Mouse (Mus musculus): Measurements from ENCODE around the gene Atm.

Gene Atm

DNA sequence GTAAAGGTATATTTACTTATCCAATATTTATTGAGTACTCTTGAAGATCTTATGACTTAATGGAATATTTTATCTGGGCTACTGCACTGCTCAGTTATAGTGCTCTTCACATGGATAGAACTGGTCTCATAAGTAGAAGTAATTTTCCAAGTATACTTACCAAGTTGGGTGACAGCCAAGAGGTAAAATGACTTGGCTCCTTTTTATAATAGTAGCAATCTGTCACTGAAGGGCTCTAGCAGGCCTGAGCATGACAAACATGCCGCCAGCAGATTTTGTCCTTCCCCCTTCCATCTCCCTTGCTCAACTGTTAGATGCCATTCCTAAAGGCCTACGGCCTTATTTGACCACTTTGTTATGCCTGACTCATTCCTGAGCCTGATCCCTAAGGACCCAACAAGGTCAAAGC, 127.6 kb downstream of the Atm start:
- DNase-seq (ENCODE audit: low read depth, low spot score) = peak; percentile 65

GRCm38 (mm10) chr9:53408548-53408947, 128.0 kb downstream of the Atm start:
- DNase-seq (ENCODE audit: low read depth, low spot score) = no peak

GRCm38 (mm10) chr9:53404753-53405722, 131.5 kb downstream of the Atm start:
- no peak for DNase-seq (ENCODE audit: low read depth, low spot score)

GRCm38 (mm10) chr9:53404050-53404752, 132.3 kb downstream of the Atm start:
- peak; percentile 61 for DNase-seq (ENCODE audit: low read depth, low spot score)

GRCm38 (mm10) chr9:53402991-53403390, 133.5 kb downstream of the Atm start:
- no peak for DNase-seq (ENCODE audit: low read depth, low spot score)

- no peak for DNase-seq (ENCODE audit: low read depth, low spot score)
Measured at GRCm38 (mm10) chr9:53402291-53402711, 134.2 kb downstream of the Atm start, which contains the start of gene 4930550C14Rik. Gene 4930550C14Rik (plus strand): TSS chr9:53402325.

DNA sequence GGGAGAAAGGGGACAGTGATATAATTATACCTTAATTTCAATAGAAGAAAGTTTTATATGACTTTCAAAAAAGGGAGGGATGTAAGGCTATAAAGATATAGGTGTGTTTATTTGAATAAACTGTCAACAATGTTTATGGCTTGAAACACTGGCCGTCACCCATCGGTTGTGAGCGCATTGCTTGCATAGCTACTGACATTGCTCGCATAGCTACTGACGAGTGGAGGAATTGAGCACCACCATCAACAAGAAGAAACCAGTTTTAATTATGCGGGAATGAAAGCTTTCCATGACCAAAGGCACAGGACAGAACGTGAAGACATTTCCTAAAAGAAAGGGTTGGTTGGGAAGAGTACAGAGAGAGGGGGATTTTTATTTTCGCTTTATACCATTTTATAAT, 135.4 kb downstream of the Atm start:
- DNase-seq (ENCODE audit: low read depth, low spot score) = no peak

DNA sequence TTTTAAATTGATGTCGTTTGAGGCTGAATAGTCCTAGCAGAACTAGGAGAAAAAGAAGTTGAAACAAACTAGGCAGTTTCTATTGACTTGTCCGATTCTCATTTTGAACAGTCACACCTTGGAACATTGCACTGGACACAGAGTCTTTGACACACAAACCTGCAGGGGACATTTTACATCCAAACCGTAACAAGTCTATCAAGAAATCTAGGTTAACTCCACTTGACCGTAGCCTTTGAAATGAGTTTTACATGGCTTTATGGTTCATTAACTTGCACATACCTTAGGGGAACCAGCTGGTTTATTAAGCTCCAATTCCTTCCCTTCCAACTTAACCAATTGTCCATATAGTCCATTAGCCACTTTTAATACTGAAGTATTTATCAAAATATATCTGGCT, 135.8 kb downstream of the Atm start:
- DNase-seq (ENCODE audit: low read depth, low spot score) = no peak

DNA sequence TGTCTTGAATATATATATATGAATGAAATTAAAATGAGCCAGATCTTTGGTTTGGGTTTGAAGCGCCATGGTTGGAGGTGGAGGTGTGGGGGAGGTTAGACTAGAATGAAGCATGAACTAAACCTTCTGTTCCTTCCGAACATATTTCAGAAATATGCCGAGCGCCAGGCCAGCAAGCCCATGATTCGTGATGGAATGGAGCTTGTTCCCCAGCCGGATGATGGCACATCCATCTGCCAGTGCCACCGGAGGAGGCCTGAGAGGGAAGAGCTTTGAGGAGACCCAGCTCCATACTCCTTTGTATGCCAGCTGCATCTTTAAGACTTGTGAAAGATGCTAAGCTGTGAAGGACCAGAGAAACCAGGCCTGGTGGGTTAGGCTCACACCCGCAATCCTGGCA, 137.0 kb downstream of the Atm start:
- DNase-seq (ENCODE audit: low read depth, low spot score) = no peak

DNA sequence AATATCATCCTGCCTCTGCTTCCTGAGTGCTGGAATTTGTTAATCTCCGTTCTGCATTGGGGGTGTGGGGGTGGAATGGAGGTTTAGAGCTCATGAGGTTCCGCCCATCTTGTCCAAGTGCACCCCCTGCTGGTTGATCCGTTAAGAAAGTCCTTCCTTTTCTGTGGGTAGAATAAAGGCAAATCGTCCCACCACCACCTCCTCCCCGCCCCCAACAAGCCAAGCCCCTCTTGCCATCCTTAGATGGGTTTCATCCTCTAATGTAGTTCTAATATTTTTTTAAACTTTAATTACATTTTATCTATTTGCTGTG, 138.2 kb downstream of the Atm start:
- DNase-seq (ENCODE audit: low read depth, low spot score) = peak; percentile 82

- no peak for DNase-seq (ENCODE audit: low read depth, low spot score)
Measured at GRCm38 (mm10) chr9:53397685-53398387, 138.7 kb downstream of the Atm start.

GRCm38 (mm10) chr9:53390136-53390535, 146.4 kb downstream of the Atm start:
- DNase-seq (ENCODE audit: low read depth, low spot score) = no peak

Measured in 3T3-L1 (cell line).